Mouse (Mus musculus): ENCODE data around the gene Pdzrn4. TPM values are rescaled to one million over a fixed set of nuclear protein-coding genes. Genes with fewer than 3 reads are reported as not detected.

The Pdzrn4 gene
- total RNA-seq, 2 experiments from 2014 or later: not detected

- no peak for ATAC-seq (replicated peaks; ENCODE audit: low FRiP score, low TSS enrichment, poor library complexity, severe bottlenecking)
These were observed 180.8 kb downstream of the Pdzrn4 start for GRCm38 (mm10) chr15:92577476-92577875.

GRCm38 (mm10) chr15:92580217-92580616 is 183.5 kb downstream of the Pdzrn4 start:
- ATAC-seq (replicated peaks; ENCODE audit: low FRiP score, low TSS enrichment, poor library complexity, severe bottlenecking): no peak

DNA sequence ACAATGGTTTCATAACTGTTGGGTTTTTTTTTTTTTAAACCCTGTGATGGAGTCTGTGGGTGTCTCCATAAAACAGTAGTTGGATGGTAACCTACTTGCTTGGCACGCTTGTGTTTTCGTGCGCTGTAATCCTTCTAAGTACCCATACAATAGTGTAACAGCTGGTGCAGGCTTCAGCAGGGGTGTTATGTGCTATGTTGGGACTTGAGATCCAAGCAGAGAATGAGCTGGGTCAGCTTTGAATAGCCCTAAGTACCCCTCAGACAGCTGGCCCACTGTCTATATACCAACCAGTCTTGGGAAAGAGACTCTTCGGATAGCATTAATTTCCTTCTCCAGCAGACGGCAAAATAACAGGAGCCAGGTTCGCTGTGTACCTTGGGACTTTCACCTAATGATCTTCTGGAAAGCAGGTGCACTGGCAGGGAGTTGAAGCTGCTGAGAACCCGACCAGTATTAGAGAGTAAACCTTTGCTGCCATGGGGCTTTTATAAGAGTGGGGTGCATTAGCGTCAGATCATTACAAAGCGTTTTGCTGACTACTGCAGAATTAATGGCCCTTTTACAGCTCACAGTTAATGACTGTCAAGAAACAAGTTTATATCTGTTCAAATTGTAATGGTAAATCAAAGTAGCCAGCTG is 184.2 kb downstream of the Pdzrn4 start:
- ATAC-seq (replicated peaks; ENCODE audit: low FRiP score, low TSS enrichment, poor library complexity, severe bottlenecking): no peak

DNA sequence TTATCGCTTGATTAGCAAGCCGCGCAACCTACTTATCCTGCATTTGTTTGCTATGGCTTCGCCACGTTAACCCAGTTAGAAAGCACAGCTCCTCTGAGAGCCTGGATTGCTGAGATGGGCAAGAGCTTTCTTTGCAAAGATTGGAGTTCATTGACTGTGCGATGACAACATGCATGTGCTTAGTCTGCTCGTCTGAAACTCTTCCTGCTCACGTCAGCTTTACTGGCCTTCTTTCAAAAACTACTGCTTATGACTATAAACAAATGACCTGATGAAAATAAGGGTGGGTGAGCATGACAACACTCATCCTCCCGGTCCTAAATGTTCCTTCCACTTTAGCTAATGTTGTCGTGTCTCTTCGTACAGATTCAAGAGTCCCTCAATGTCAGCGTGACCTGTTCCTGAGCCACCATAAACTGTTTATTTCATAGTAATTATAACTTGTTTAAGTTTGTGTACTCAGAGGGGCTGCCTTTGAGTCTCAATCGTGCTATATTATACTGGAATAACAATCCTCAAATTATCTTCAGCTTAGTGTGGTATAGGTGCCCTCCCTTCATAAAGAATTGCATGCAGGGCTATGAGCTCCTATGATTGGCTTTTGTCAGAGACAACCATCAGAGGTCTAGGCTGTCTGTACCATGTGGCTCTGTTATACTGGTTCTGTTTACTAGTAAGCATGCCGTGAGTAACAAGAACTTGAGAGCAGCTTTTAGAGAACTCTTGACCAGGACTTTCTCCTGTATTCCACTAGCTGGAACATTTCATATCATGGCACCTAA is 187.9 kb downstream of the Pdzrn4 start:
- no peak for ATAC-seq (replicated peaks; ENCODE audit: low FRiP score, low TSS enrichment, poor library complexity, severe bottlenecking)

GRCm38 (mm10) chr15:92587431-92587830 is 190.8 kb downstream of the Pdzrn4 start:
- no peak for ATAC-seq (replicated peaks; ENCODE audit: low FRiP score, low TSS enrichment, poor library complexity, severe bottlenecking)

DNA sequence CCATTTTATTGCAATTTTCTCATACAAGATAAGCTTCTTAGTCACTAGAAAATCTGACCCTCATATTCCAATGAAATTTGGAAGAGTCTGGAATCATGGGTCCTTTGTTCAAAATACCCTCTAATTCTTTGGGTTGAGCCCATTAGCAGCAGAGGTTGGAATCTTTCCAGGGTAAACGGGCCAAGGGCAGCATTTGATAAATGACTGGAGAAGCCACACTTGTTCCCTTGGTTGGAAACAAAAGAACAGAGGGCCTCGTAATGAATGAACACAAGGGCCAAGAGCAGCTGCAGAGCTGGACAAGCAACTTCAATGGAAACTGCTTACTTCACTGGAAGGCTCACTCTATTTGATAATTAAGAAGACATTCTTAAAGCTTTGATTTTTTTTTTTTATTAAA is 198.0 kb downstream of the Pdzrn4 start:
- ATAC-seq (replicated peaks; ENCODE audit: low FRiP score, low TSS enrichment, poor library complexity, severe bottlenecking): no peak

DNA sequence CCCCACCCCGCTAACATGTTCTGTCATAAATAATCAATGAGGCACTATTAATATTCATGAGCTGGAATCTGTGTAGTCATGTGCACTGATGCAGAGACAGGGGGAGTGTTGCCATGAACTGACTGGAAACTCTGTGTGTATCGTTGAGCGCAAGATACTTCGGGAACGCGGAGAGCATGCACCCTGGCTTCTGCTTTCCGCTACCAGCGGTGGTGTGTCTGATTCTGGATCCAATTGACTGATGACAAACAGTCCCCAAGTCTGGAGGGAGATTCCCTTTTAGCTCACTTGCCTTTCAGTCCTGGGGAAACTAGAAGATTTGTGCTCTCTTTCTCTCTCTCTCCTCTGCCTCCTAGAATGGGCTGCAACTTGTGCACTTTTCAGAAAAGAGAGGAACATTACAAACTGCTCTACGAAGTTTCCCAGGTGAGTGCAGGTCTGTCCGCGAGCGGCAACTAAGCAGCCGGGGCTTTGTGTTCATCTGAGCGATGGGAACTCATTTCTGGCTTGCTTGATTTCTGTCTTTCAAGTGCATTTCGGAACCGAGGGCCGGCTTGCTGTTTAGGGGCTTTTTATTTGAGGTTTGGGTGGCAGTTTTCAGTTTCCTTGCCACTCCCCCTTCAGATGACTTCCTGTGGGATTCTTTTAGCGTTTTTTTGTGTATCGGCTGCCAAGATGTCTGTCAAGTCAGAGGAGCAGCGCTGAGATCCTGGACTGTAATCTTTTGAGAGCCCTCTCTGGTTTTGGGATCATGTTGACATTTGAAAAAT is 200.5 kb downstream of the Pdzrn4 start:
- ATAC-seq (replicated peaks; ENCODE audit: low FRiP score, low TSS enrichment, poor library complexity, severe bottlenecking): no peak

- ATAC-seq (replicated peaks; ENCODE audit: low FRiP score, low TSS enrichment, poor library complexity, severe bottlenecking): no peak
These were observed 202.0 kb downstream of the Pdzrn4 start for GRCm38 (mm10) chr15:92598380-92599295.

- no peak for ATAC-seq (replicated peaks; ENCODE audit: low FRiP score, low TSS enrichment, poor library complexity, severe bottlenecking)
These were observed 202.7 kb downstream of the Pdzrn4 start for GRCm38 (mm10) chr15:92599381-92599780.

DNA sequence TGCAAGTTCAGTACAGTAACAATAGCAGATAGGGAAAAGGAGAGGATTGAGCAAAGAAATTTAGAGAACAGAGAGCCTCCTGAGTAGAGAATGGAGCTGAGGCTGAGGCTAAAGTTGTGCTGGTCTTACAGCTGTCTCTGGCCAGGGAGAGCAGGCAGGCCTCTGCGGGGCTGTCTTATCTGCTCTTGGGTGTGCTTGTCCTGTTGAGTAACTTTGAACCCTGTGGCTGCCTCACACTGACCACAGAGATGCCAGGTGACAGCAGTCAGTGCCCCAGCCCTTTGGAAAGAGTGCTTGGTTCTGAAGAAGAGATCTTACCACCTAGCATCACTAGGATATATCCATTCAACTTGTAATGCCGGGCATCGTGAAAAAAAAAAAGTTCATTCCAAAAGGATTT is 214.2 kb downstream of the Pdzrn4 start:
- ATAC-seq (replicated peaks; ENCODE audit: low FRiP score, low TSS enrichment, poor library complexity, severe bottlenecking): no peak

DNA sequence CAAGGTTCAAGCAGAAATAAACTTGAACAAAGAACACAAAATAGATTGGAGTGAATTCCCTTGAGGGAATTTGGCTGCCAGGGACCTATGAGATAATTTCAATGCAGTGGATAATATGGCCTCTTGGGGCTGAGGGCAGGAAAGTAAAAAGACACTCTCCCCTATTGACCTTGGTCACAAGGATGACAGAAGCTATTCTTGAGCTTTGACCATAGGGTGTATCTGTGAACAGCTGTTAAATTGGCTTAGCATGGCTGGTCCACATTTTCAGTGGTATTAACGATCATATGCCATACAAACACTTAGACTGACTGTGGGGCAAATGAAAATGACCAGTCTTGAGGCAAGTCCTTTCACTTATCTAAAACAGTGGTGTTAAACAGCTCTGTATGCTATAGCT is 215.7 kb downstream of the Pdzrn4 start:
- no peak for ATAC-seq (replicated peaks; ENCODE audit: low FRiP score, low TSS enrichment, poor library complexity, severe bottlenecking)

- ATAC-seq (replicated peaks; ENCODE audit: low FRiP score, low TSS enrichment, poor library complexity, severe bottlenecking): no peak
These were observed 216.5 kb downstream of the Pdzrn4 start for GRCm38 (mm10) chr15:92613228-92613627.

DNA sequence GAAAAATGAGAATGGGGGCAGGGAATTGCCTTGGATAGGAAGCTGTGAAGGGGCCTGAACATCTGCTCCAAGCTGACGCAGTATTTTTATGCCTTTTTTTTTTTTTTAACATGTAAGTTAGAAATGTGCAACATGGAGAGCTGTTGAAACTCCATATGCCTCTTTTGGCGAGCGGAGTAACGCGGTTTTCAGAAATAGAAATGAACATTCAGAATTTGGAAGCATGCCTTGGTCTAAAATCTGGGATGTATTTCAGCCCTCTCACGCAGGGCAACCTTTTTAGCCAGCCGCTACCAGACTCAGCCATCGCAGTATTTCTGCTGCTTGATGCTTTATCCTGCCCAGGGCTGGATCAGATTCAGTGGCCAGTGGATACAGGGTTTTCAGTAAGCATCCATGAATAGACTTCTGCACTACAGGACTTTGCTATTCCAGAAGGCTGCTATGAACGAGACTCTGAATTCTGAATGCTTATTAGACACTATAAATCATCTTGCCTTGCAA is 225.1 kb downstream of the Pdzrn4 start:
- ATAC-seq (replicated peaks; ENCODE audit: low FRiP score, low TSS enrichment, poor library complexity, severe bottlenecking): no peak

GRCm38 (mm10) chr15:92622323-92622722 is 225.6 kb downstream of the Pdzrn4 start:
- no peak for ATAC-seq (replicated peaks; ENCODE audit: low FRiP score, low TSS enrichment, poor library complexity, severe bottlenecking)

DNA sequence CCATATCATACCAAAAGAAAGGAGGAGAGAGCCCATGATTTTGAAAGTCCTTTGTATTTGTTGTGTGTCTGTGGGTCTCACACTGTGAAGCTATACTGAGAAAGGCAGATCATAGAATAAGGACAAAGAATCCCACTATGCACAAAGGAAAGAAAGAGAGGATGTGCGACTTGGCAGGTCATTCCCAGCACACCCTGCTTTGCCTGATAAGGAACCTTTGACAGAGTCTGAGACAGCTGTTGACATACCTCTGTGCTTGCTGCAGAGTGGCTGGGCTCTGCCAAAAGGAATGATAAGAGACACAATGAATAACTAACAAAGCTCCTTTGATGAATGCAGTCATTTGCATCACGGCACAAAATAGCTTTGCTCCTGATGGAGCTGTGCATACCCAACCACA is 232.5 kb downstream of the Pdzrn4 start:
- ATAC-seq (replicated peaks; ENCODE audit: low FRiP score, low TSS enrichment, poor library complexity, severe bottlenecking): no peak

- no peak for ATAC-seq (replicated peaks; ENCODE audit: low FRiP score, low TSS enrichment, poor library complexity, severe bottlenecking)
These were observed 237.4 kb downstream of the Pdzrn4 start for GRCm38 (mm10) chr15:92634044-92634610.

DNA sequence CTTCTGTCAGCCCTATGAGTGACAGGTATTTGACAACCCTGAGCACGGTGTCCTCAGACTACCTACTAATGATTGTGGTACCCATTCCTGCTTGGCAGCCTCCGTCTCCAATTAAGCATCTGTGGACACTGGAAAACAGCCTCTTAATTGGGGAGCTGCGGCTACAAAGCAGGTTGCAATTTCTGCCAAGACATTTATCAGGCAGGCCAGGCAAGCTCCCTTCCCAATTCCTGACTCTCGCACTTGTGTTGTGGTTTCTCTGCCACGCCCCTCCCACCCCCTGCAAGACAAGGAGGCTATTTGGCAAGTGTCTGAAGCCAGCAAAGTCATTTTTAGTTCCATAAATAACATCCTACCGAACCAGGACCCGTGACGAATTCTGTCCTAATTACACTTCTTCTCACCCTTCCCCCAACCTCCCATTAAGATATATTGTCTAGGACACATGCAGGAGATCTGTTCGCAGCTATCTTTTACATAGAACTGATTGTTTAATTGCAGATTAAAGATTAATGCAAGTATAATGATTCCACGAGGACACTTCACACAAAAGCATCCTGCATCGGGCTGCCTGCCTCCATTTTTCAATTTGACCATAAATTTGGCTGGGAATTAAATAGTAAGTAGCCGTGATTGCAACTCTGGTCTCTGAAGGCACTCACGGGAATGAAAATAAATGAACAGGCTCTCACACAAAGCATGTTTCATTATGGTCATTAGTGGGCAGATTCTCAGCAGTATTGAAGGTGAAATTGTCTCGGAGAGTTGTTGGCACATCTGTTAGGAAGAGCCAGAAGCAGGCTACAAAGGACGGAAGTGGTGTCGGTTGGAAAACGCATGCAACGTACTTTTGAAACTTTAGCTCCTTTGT is 243.8 kb downstream of the Pdzrn4 start:
- ATAC-seq (replicated peaks; ENCODE audit: low FRiP score, low TSS enrichment, poor library complexity, severe bottlenecking): no peak

Measured in megakaryocyte-erythroid progenitor cell, adult 5-6 weeks (primary cell).